Mouse (Mus musculus) heart, embryonic 11.5 days (tissue): ENCODE measurements around the gene Hnrnpl. TPM values are rescaled to one million over a fixed set of nuclear protein-coding genes. Genes with fewer than 3 reads are reported as not detected.

Experiments
- ATAC-seq: fragments of 200-750 bp; cut with Nextera tagmentation; replicated peaks from 2 replicates; pipeline ENCODE4 v1.8.0; 2017; ENCODE audit warnings: moderate library complexity; ENCODE audit not compliant: insufficient number of reproducible peaks, low FRiP score, low TSS enrichment
- H3K27ac ChIP-seq: fragments of 300-500 bp; sonication (generic); 2 replicates; pipeline ENCODE4 v1.5.1; 2014; ENCODE audit warnings: mild to moderate bottlenecking, low read depth, low read length
- H3K27me3 ChIP-seq: fragments of 300-500 bp; sonication (generic); 2 replicates; pipeline ENCODE4 v1.6.1; 2014; ENCODE audit warnings: mild to moderate bottlenecking, low read length, mixed read lengths; ENCODE audit not compliant: control insufficient read depth, insufficient read depth
- H3K36me3 ChIP-seq: fragments of 300-500 bp; sonication (generic); 2 replicates; pipeline ENCODE4 v1.6.1; 2014; ENCODE audit warnings: mild to moderate bottlenecking, low read length, moderate library complexity, mixed read lengths; ENCODE audit not compliant: control insufficient read depth, insufficient read depth
- H3K4me1 ChIP-seq: fragments of 300-500 bp; sonication (generic); 2 replicates; pipeline ENCODE4 v1.6.1; 2014; ENCODE audit warnings: low read length; ENCODE audit not compliant: control insufficient read depth, insufficient read depth
- H3K4me2 ChIP-seq: fragments of 300-500 bp; sonication (generic); 2 replicates; pipeline ENCODE4 v1.6.1; 2014; ENCODE audit warnings: mild to moderate bottlenecking, moderate library complexity
- H3K4me3 ChIP-seq: fragments of 300-500 bp; sonication (generic); 2 replicates; pipeline ENCODE4 v1.5.1; 2014; ENCODE audit warnings: low read depth, low read length
- H3K9ac ChIP-seq: fragments of 300-500 bp; sonication (generic); 2 replicates; pipeline ENCODE4 v1.6.1; 2014; ENCODE audit warnings: mild to moderate bottlenecking, low read depth, low read length, moderate library complexity
- H3K9me3 ChIP-seq: fragments of 300-500 bp; sonication (generic); replicated peaks from 2 replicates; pipeline ENCODE4 v1.6.1; 2016; ENCODE audit warnings: low read length; ENCODE audit not compliant: control insufficient read depth
- WGBS: fragments of 180-500 bp; shearing (Covaris S2); extraction: QIAGEN DNeasy Blood & Tissue Kit; methylation state at CpG from one replicate; pipeline ENCODE4 v1.1.7; 2014; ENCODE audit not compliant: insufficient replicate concordance; 5-methylcytosine and 5-hydroxymethylcytosine counted together
- polyA plus RNA-seq: library from polyadenylated mRNA; unstranded; fragments of >200 nt; fragmentation: Nextera tagmentation; extraction: Ambion mirVana; gene quantifications from 2 replicates; pipeline ENCODE4 v1.2.1, GENCODE M21; 2014

Gene Hnrnpl
- polyA plus RNA-seq, 1 experiment from 2014 or later, result 210 TPM

GRCm38 (mm10) chr7:28836936-28837335 is 28.6 kb downstream of the Hnrnpl start:
- no peak for ATAC-seq
- H3K27ac ChIP-seq, result no peak overlapping the region
- 76% methylated on average over 5 of the region's 5 CpGs for WGBS
- H3K9me3 ChIP-seq, result no peaks in the 10 kb centered on the region
- no peaks in the 10 kb centered on the region for H3K27me3 ChIP-seq
- no peaks in the 10 kb centered on the region for H3K4me1 ChIP-seq
- no peak overlapping the region for H3K4me2 ChIP-seq
- no peak overlapping the region for H3K4me3 ChIP-seq
- H3K9ac ChIP-seq, result no peak overlapping the region
- H3K36me3 ChIP-seq, result no peaks in the 10 kb centered on the region

- Histone ChIP-seq H3K4me1 (no peaks in the 10 kb centered on the region), H3K27ac (no peak overlapping the region), H3K36me3 (no peaks in the 10 kb centered on the region), H3K9me3 (no peaks in the 10 kb centered on the region), H3K4me2 (no peak overlapping the region), H3K27me3 (no peaks in the 10 kb centered on the region), H3K4me3 (no peak overlapping the region), H3K9ac (no peak overlapping the region)
- 74% methylated on average over 9 of the region's 9 CpGs for WGBS
- ATAC-seq, result no peak
Measured at GRCm38 (mm10) chr7:28838331-28838730, 30.0 kb downstream of the Hnrnpl start.

- WGBS, result 88% methylated on average over 1 of the region's 1 CpGs
Measured at GRCm38 (mm10) chr7:28847273-28847672, 38.9 kb downstream of the Hnrnpl start.

GRCm38 (mm10) chr7:28849700-28850236 is 41.4 kb downstream of the Hnrnpl start:
- Histone ChIP-seq H3K4me1 (no peaks in the 10 kb centered on the region), H3K27me3 (no peaks in the 10 kb centered on the region), H3K9ac (no peak overlapping the region), H3K4me2 (no peak overlapping the region), H3K4me3 (no peak overlapping the region), H3K36me3 (no peaks in the 10 kb centered on the region), H3K27ac (no peak overlapping the region), H3K9me3 (no peaks in the 10 kb centered on the region)
- WGBS, result 27% methylated on average over 1 of the region's 1 CpGs
- ATAC-seq, result no peak

More at GRCm38 (mm10) chr7:28847273-28847672, 38.9 kb downstream of the Hnrnpl start:
- H3K9ac ChIP-seq, result no peak overlapping the region
- H3K36me3 ChIP-seq, result no peaks in the 10 kb centered on the region
- no peaks in the 10 kb centered on the region for H3K27me3 ChIP-seq
- no peak overlapping the region for H3K4me2 ChIP-seq
- H3K4me1 ChIP-seq, result no peaks in the 10 kb centered on the region
- no peak for ATAC-seq
- no peaks in the 10 kb centered on the region for H3K9me3 ChIP-seq
- no peak overlapping the region for H3K4me3 ChIP-seq
- H3K27ac ChIP-seq, result no peak overlapping the region

- no peak for ATAC-seq
- Histone ChIP-seq H3K27me3 (no peaks in the 10 kb centered on the region), H3K4me3 (no peak overlapping the region), H3K36me3 (no peaks in the 10 kb centered on the region), H3K27ac (no peak overlapping the region), H3K4me2 (no peak overlapping the region), H3K9ac (no peak overlapping the region), H3K4me1 (no peaks in the 10 kb centered on the region), H3K9me3 (no peaks in the 10 kb centered on the region)
- 75% methylated on average over 4 of the region's 4 CpGs for whole genome bisulfite sequencing
Measured at GRCm38 (mm10) chr7:28850642-28851041, 42.3 kb downstream of the Hnrnpl start.

- Histone ChIP-seq H3K27ac (no peak overlapping the region), H3K4me3 (no peak overlapping the region), H3K27me3 (peaks cover 3% of the 10 kb centered on the region; the same call in 1 of the 2 replicates), H3K36me3 (no peaks in the 10 kb centered on the region), H3K9ac (no peak overlapping the region), H3K4me2 (no peak overlapping the region), H3K9me3 (peaks cover 3% of the 10 kb centered on the region; the same call in 1 of the 2 replicates), H3K4me1 (peaks cover 7% of the 10 kb centered on the region)
- WGBS, result 87% methylated on average over 2 of the region's 2 CpGs
- ATAC-seq, result no peak
Measured at GRCm38 (mm10) chr7:28859953-28860352, 51.6 kb downstream of the Hnrnpl start.

GRCm38 (mm10) chr7:28860898-28861297 is 52.6 kb downstream of the Hnrnpl start:
- peaks cover 3% of the 10 kb centered on the region; the same call in 1 of the 2 replicates for H3K9me3 ChIP-seq
- no peak overlapping the region for H3K4me3 ChIP-seq
- no peak overlapping the region for H3K9ac ChIP-seq
- WGBS, result 86% methylated on average over 6 of the region's 6 CpGs
- peaks cover 7% of the 10 kb centered on the region for H3K4me1 ChIP-seq
- H3K36me3 ChIP-seq, result no peaks in the 10 kb centered on the region
- no peak overlapping the region for H3K27ac ChIP-seq
- peaks cover 3% of the 10 kb centered on the region; the same call in 1 of the 2 replicates for H3K27me3 ChIP-seq
- H3K4me2 ChIP-seq, result no peak overlapping the region
- no peak for ATAC-seq

GRCm38 (mm10) chr7:28862817-28863499 is 54.6 kb downstream of the Hnrnpl start:
- Histone ChIP-seq H3K9me3 (peaks cover 3% of the 10 kb centered on the region; the same call in 1 of the 2 replicates), H3K4me3 (no peak overlapping the region), H3K4me1 (peaks cover 7% of the 10 kb centered on the region), H3K9ac (no peak overlapping the region), H3K36me3 (no peaks in the 10 kb centered on the region), H3K27ac (no peak overlapping the region), H3K27me3 (peaks cover 3% of the 10 kb centered on the region; the same call in 1 of the 2 replicates), H3K4me2 (no peak overlapping the region)
- WGBS, result 71% methylated on average over 15 of the region's 15 CpGs
- ATAC-seq, result no peak
